Mouse (Mus musculus) cerebellum, adult 2 months (tissue): ENCODE measurements around the gene Tmem206.

Experiments used
- CTCF ChIP-seq: fragments of 200-500 bp; IDR thresholded peaks from 2 replicates; pipeline ENCODE4 v1.5.1; 2011; ENCODE audit warnings: low read depth, mild to moderate bottlenecking, control low read depth, low read length, moderate library complexity, borderline replicate concordance; ENCODE audit not compliant: insufficient read depth
- POLR2A ChIP-seq: fragments of 200-500 bp; IDR thresholded peaks from 2 replicates; pipeline ENCODE4 v1.6.1; 2011; ENCODE audit warnings: low read length, control low read depth, borderline replicate concordance; ENCODE audit not compliant: insufficient read depth

DNA sequence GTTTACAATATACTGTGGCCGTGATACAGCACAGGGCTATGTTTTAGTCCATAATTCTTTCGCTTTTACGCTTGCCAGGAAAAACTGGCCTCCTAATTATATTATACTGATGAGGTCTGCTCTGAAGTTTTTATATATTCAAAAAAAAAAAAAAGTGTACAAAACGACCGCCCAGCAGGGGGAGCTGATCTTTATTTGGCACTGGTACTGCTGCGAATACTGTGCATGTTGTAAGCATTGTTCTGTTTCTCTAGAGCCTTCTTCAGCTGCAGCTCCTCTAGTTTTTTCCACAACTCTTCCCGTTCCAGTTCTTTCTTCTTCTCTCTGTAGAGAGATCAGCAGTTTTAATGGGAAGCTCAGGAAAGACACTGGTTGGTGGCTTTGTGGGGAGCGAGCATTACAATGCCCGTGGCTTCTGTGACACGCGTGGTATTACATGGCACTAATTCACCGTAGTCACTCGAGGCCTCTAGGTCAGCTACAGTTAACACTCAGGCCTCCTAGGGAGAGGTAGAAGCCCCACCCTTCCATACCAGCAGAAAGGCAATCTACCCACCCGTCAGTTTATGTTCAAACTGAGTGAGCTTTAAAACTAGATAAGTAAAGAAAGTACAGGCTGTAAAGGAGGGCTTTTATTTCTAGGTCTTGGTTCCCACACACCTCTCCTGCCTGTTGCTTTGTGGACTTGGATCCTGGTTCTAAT is 27.2 kb downstream of the Tmem206 start:
- TF ChIP-seq POLR2A, result no peak
- TF ChIP-seq CTCF, result peak; percentile 34; the same call in 1 of the 2 replicates
